Mouse (Mus musculus) ES-Bruce4 (cell line): ENCODE measurements around the gene Slc25a22. TPM values are rescaled to one million over a fixed set of nuclear protein-coding genes. Genes with fewer than 3 reads are reported as not detected.

Source experiments
- H3K27ac ChIP-seq: 2 replicates; pipeline ENCODE4 v1.5.1; 2012; ENCODE audit warnings: low read length, inconsistent platforms; ENCODE audit not compliant: insufficient read depth
- H3K27me3 ChIP-seq: 2 replicates; pipeline ENCODE4 v1.6.1; 2012; ENCODE audit warnings: mild to moderate bottlenecking, low read length, inconsistent platforms; ENCODE audit not compliant: control insufficient read depth, poor library complexity, insufficient read depth, severe bottlenecking
- H3K36me3 ChIP-seq: 2 replicates; pipeline ENCODE4 v1.6.1; 2012; ENCODE audit warnings: inconsistent platforms, mild to moderate bottlenecking, low read length, moderate library complexity; ENCODE audit not compliant: control insufficient read depth, poor library complexity, insufficient read depth, severe bottlenecking
- H3K4me1 ChIP-seq: one replicate; pipeline ENCODE4 v1.8.1; 2011; ENCODE audit warnings: low read length; ENCODE audit not compliant: control insufficient read depth, insufficient read depth
- H3K4me3 ChIP-seq: 2 replicates; pipeline ENCODE4 v1.5.1; 2011; ENCODE audit warnings: low read depth, mild to moderate bottlenecking, low read length
- H3K9ac ChIP-seq: 2 replicates; pipeline ENCODE4 v1.6.1; 2012; ENCODE audit warnings: low read depth, mild to moderate bottlenecking, inconsistent platforms; ENCODE audit not compliant: poor library complexity, severe bottlenecking
- H3K9me3 ChIP-seq: replicated peaks from 2 replicates; pipeline ENCODE4 v1.6.1; 2012; ENCODE audit warnings: mild to moderate bottlenecking, low read length, inconsistent platforms; ENCODE audit not compliant: control insufficient read depth, poor library complexity, insufficient read depth, severe bottlenecking
- CTCF ChIP-seq: IDR thresholded peaks from one replicate; pipeline ENCODE4 v1.8.1; 2011; ENCODE audit warnings: low read depth, low read length
- EP300 ChIP-seq: IDR thresholded peaks from 2 replicates; pipeline ENCODE4 v1.6.1; 2011; ENCODE audit warnings: low read depth, low read length; ENCODE audit not compliant: insufficient read depth
- POLR2A ChIP-seq: IDR thresholded peaks from one replicate; pipeline ENCODE4 v1.8.1; 2011; ENCODE audit warnings: low read length; ENCODE audit not compliant: insufficient read depth
- polyA plus RNA-seq: library from polyadenylated mRNA; stranded (reverse); fragments of >200 nt; gene quantifications from 2 replicates; pipeline ENCODE4 v1.2.4, GENCODE M21; 2011; ENCODE audit warnings: low read depth; ENCODE audit not compliant: missing spikeins, insufficient read depth, insufficient read length

Gene Slc25a22
- polyA plus RNA-seq, 1 experiment, result 16.3 TPM

GRCm38 (mm10) chr7:141388487-141389109 lies 49.1 kb downstream of the Slc25a22 start:
- H3K9me3 ChIP-seq, result no peaks in the 10 kb centered on the region
- no peaks in the 10 kb centered on the region for H3K27me3 ChIP-seq
- peaks cover 2% of the 10 kb centered on the region for H3K4me1 ChIP-seq
- TF ChIP-seq POLR2A (no peak), CTCF (no peak), EP300 (no peak)
- H3K27ac ChIP-seq, result no peak overlapping the region
- no peak overlapping the region for H3K4me3 ChIP-seq
- no peaks in the 10 kb centered on the region for H3K36me3 ChIP-seq
- H3K9ac ChIP-seq, result no peak overlapping the region

GRCm38 (mm10) chr7:141387807-141388486 lies 49.7 kb downstream of the Slc25a22 start:
- Histone ChIP-seq H3K4me1 (no peaks in the 10 kb centered on the region), H3K36me3 (no peaks in the 10 kb centered on the region), H3K27me3 (no peaks in the 10 kb centered on the region), H3K27ac (no peak overlapping the region), H3K9me3 (no peaks in the 10 kb centered on the region), H3K4me3 (no peak overlapping the region), H3K9ac (no peak overlapping the region)
- TF ChIP-seq EP300, result no peak
- no peak for TF ChIP-seq CTCF
- TF ChIP-seq POLR2A, result no peak

GRCm38 (mm10) chr7:141381068-141381835 lies 56.4 kb downstream of the Slc25a22 start:
- Histone ChIP-seq H3K27ac (no peak overlapping the region), H3K9ac (no peak overlapping the region), H3K36me3 (no peaks in the 10 kb centered on the region), H3K27me3 (no peaks in the 10 kb centered on the region), H3K9me3 (no peaks in the 10 kb centered on the region), H3K4me3 (no peak overlapping the region), H3K4me1 (peaks cover 2% of the 10 kb centered on the region)
- TF ChIP-seq CTCF (no peak), EP300 (no peak), POLR2A (no peak)

Other genes with a start within 250 kb of the Slc25a22 start
- gene Hras, start 243.9 kb downstream of the Slc25a22 start, polyA plus RNA-seq, result 50.5 and 51.8 TPM in 2 replicates
- 3.3 and 3.4 TPM in 2 replicates for gene Lrrc56, start 243.7 kb downstream of the Slc25a22 start, polyA plus RNA-seq
- gene Lmntd2, start 223.8 kb downstream of the Slc25a22 start, polyA plus RNA-seq, result 5.9 and 6.6 TPM in 2 replicates
- gene Rassf7, start 222.0 kb downstream of the Slc25a22 start, polyA plus RNA-seq, result 29.6 and 36.3 TPM in 2 replicates
- gene Phrf1, start 209.1 kb downstream of the Slc25a22 start, polyA plus RNA-seq, result 99.5 and 99.9 TPM in 2 replicates
- 0.57 TPM in 1 of 2 replicates, not detected in the other for gene Irf7, start 171.4 kb downstream of the Slc25a22 start, polyA plus RNA-seq
- not detected in 2 replicates for gene Cdhr5, start 161.1 kb downstream of the Slc25a22 start, polyA plus RNA-seq
- 7.4 and 8.5 TPM in 2 replicates for gene Sct, start 158.8 kb downstream of the Slc25a22 start, polyA plus RNA-seq
- 0.21 and 0.65 TPM in 2 replicates for gene Drd4, start 145.9 kb downstream of the Slc25a22 start, polyA plus RNA-seq
- 79.2 and 79.4 TPM in 2 replicates for gene Deaf1, start 110.2 kb downstream of the Slc25a22 start, polyA plus RNA-seq
- 7.0 and 8.2 TPM in 2 replicates for gene Tmem80, start 110.2 kb downstream of the Slc25a22 start, polyA plus RNA-seq
- gene Eps8l2, start 99.0 kb downstream of the Slc25a22 start, polyA plus RNA-seq, result 39.8 and 46.0 TPM in 2 replicates
- 210 and 226 TPM in 2 replicates for gene Taldo1, start 45.7 kb downstream of the Slc25a22 start, polyA plus RNA-seq
- gene Gatd1, start 23.8 kb downstream of the Slc25a22 start, polyA plus RNA-seq, result 36.7 and 45.4 TPM in 2 replicates
- 1.3 and 2.2 TPM in 2 replicates for gene Cend1, start 8.4 kb downstream of the Slc25a22 start, polyA plus RNA-seq
- 22.1 and 27.6 TPM in 2 replicates for gene Pidd1, start 6.1 kb upstream of the Slc25a22 start, polyA plus RNA-seq
- 2,328 and 2,759 TPM in 2 replicates for gene Rplp2, start 9.5 kb upstream of the Slc25a22 start, polyA plus RNA-seq
- 33.3 and 43.5 TPM in 2 replicates for gene Pnpla2, start 17.3 kb upstream of the Slc25a22 start, polyA plus RNA-seq
- 13.5 and 14.0 TPM in 2 replicates for gene Cracr2b, start 23.2 kb upstream of the Slc25a22 start, polyA plus RNA-seq
- 99.0 and 107 TPM in 2 replicates for gene Cd151, start 29.5 kb upstream of the Slc25a22 start, polyA plus RNA-seq
- gene Polr2l, start 37.2 kb upstream of the Slc25a22 start, polyA plus RNA-seq, result 12.1 and 15.3 TPM in 2 replicates
- gene Tspan4, start 37.3 kb upstream of the Slc25a22 start, polyA plus RNA-seq, result 37.4 and 39.9 TPM in 2 replicates
- 14.9 and 16.7 TPM in 2 replicates for gene Chid1, start 102.0 kb upstream of the Slc25a22 start, polyA plus RNA-seq
- gene Ap2a2, start 124.3 kb upstream of the Slc25a22 start, polyA plus RNA-seq, result 102 and 108 TPM in 2 replicates
- gene Muc6, start 217.4 kb upstream of the Slc25a22 start, polyA plus RNA-seq, result not detected in 2 replicates